Mouse (Mus musculus) erythroblast, embryonic 14.5 days (primary cell): ENCODE measurements around the gene Castor1.

ENCODE experiments used
- GATA1 ChIP-seq: IDR thresholded peaks from 2 replicates; pipeline ENCODE4 v1.6.1; 2012; ENCODE audit warnings: low read length, inconsistent platforms, mixed read lengths
- TAL1 ChIP-seq: IDR thresholded peaks from 3 replicates; pipeline ENCODE4 v1.6.1; 2012; ENCODE audit warnings: low read length, inconsistent platforms, mixed read lengths

DNA sequence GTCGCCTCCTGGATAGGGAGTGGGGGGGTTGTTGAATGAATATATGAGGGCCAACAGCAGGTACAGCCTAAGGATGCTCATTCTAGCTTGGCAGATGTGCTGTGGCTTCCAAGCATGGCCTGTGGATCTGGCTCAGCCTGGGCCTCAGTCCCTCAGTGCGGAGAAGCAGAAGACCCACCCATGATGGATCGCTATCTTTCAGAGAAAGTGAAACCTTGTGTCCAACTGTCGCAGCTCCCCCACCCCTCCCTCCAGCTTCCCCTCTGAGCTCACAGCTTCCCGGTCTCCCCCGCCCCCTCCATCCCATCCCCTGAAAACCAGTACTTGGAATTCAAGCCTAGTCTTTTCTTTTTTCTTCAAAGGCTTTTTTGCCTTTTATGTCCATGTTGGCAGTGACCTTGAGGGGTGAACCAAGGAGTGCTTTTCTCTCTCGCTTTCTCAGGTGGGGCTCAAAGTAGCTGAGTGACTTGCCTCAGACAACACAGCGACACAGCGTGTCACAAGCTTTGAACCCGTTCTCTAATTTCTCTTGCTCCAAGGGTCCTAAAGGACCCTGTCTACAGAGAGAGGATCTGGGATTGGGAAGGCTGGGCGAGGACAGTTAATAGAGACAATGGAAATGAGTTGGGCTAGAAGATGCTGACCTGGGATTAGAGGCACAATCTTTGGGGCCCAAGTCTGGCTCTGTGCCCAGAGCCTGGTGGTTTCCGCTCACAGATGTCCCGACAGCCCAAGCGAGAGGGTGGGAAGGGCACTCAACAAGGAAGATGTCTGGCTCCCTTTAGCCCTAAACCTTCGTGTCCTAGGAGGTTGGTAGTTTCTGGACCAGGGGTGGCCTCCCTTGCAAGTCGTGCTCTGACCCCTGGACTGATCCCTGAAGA, 17.9 kb downstream of the Castor1 start, which contains the start of gene Osm:
- TF ChIP-seq GATA1 (no peak), TAL1 (no peak)
